7 mouse cellular contexts compared by ENCODE assay signal in genomic region chr17:45572103-45573086, GRCm38 (mm10). TPM values are rescaled to one million over a fixed set of nuclear protein-coding genes. Genes with fewer than 3 reads are reported as not detected.
DNase-seq lines count a peak whose midpoint lies in the region; ATAC-seq lines count a peak whose summit lies in the region.

No protein-coding gene starts in this region.

- peak; percentile 31 for ATAC-seq in inflammation-experienced regulatory T-cells, adult 6 months
- peak; percentile 38 for ATAC-seq in megakaryocyte progenitor cell, adult 5-6 weeks (replicated peaks; ENCODE audit: poor library complexity)

- intact Hi-C loops in left cerebral cortex, postnatal 25 days (cut with DNase I): loop anchor here (2.0 kb wide), 1 partner anchor 24 kb away; the partner anchor contains the start of gene Tmem151b

- DNase-seq in adrenal gland, adult 18-20 months (ENCODE audit: low spot score in 2 of 2): peak; percentile 75 to 77
- DNase-seq in embryo, embryonic 10.5 days (ENCODE audit: low spot score): peak; percentile 91
- peak; percentile 82 for DNase-seq in gastrocnemius, postnatal 25 days
- DNase-seq in left cerebral cortex, postnatal 25 days (ENCODE audit: low spot score in 2 of 2): peak; percentile 74 to 76
- DNase-seq in right cerebral cortex, postnatal 4 days: peak; percentile 76

RNA-seq across cellular contexts. Expression of gene Hsp90ab1, which starts 0.7 kb away (rescaled TPM):
- total RNA-seq in adrenal gland, adult 18-20 months (2021): 1,000 to 10,000 TPM; 2,801 to 2,860 TPM
- 100 to 1,000 TPM; 839 to 859 TPM for total RNA-seq in gastrocnemius, postnatal 25 days (2021)
- 1,000 to 10,000 TPM in 1 of 3 experiments, 100 to 1,000 TPM in 2; 939 to 1,028 (median 983) TPM for polyA plus RNA-seq in inflammation-experienced regulatory T-cells, adult 6 months (2017; shearing (Covaris generic))
- total RNA-seq in left cerebral cortex, postnatal 25 days (2021): 1,000 to 10,000 TPM; 1,565 to 1,601 TPM
- total RNA-seq in megakaryocyte progenitor cell, adult 5-6 weeks (2015): 1,239 and 1,324 TPM in 2 replicates
- total RNA-seq in megakaryocyte progenitor cell, adult 5-6 weeks (2017): 2,380 and 2,713 TPM in 2 replicates

RNA-seq across cellular contexts. Expression of gene Slc35b2, which starts 8.7 kb away (rescaled TPM):
- total RNA-seq in adrenal gland, adult 18-20 months (2021): 10 to 100 TPM; 28.1 to 44.2 TPM
- 10 to 100 TPM; 17.5 to 21.5 TPM for total RNA-seq in gastrocnemius, postnatal 25 days (2021)
- 10 to 100 TPM; 30.2 to 38.1 (median 32.6) TPM for polyA plus RNA-seq in inflammation-experienced regulatory T-cells, adult 6 months (2017; shearing (Covaris generic))
- 10 to 100 TPM; 30.3 to 32.2 TPM for total RNA-seq in left cerebral cortex, postnatal 25 days (2021)
- total RNA-seq in megakaryocyte progenitor cell, adult 5-6 weeks (2015): 80.2 and 85.9 TPM in 2 replicates
- total RNA-seq in megakaryocyte progenitor cell, adult 5-6 weeks (2017): 84.9 and 120 TPM in 2 replicates

RNA-seq across cellular contexts. Expression of gene Nfkbie, which starts 16.9 kb away (rescaled TPM):
- 1 to 10 TPM; 2.7 to 3.5 TPM for total RNA-seq in adrenal gland, adult 18-20 months (2021)
- total RNA-seq in gastrocnemius, postnatal 25 days (2021): under 1 TPM; 0.48 to 0.69 TPM
- polyA plus RNA-seq in inflammation-experienced regulatory T-cells, adult 6 months (2017; shearing (Covaris generic)): 10 to 100 TPM; 35.1 to 44.1 (median 43.1) TPM
- 1 to 10 TPM; 1.6 to 2.0 TPM for total RNA-seq in left cerebral cortex, postnatal 25 days (2021)
- total RNA-seq in megakaryocyte progenitor cell, adult 5-6 weeks (2015): 5.7 and 7.0 TPM in 2 replicates
- total RNA-seq in megakaryocyte progenitor cell, adult 5-6 weeks (2017): 5.1 and 9.5 TPM in 2 replicates

RNA-seq across cellular contexts. Expression of gene Tmem151b, which starts 22.9 kb away (rescaled TPM):
- total RNA-seq in adrenal gland, adult 18-20 months (2021): under 1 TPM in 1 of 2 experiments, not detected in 1; 0.06 TPM
- not detected for total RNA-seq in gastrocnemius, postnatal 25 days (2021)
- under 1 TPM; 0.12 to 0.63 (median 0.14) TPM for polyA plus RNA-seq in inflammation-experienced regulatory T-cells, adult 6 months (2017; shearing (Covaris generic))
- total RNA-seq in left cerebral cortex, postnatal 25 days (2021): 100 to 1,000 TPM; 118 to 128 TPM
- total RNA-seq in megakaryocyte progenitor cell, adult 5-6 weeks (2015): 0.12 TPM in 1 of 2 replicates, not detected in the other
- 0.12 TPM in 1 of 2 replicates, not detected in the other for total RNA-seq in megakaryocyte progenitor cell, adult 5-6 weeks (2017)

RNA-seq across cellular contexts. Expression of gene Slc29a1, which starts 27.0 kb away (rescaled TPM):
- total RNA-seq in adrenal gland, adult 18-20 months (2021): 100 to 1,000 TPM; 121 to 161 TPM
- 10 to 100 TPM; 41.4 to 42.2 TPM for total RNA-seq in gastrocnemius, postnatal 25 days (2021)
- 100 to 1,000 TPM in 2 of 3 experiments, 10 to 100 TPM in 1; 72.2 to 131 (median 109) TPM for polyA plus RNA-seq in inflammation-experienced regulatory T-cells, adult 6 months (2017; shearing (Covaris generic))
- 10 to 100 TPM; 16.8 to 18.8 TPM for total RNA-seq in left cerebral cortex, postnatal 25 days (2021)
- 43.5 and 67.7 TPM in 2 replicates for total RNA-seq in megakaryocyte progenitor cell, adult 5-6 weeks (2015)
- 64.1 and 64.3 TPM in 2 replicates for total RNA-seq in megakaryocyte progenitor cell, adult 5-6 weeks (2017)

Comparison
In these comparisons a context has a peak if more than half of its experiments do, and no peak if none do; other contexts are left out.
1. Peak in every context shown above with its lines: DNase-seq and ATAC-seq.